9 mouse cellular contexts compared by ENCODE assay signal in the genomic region with DNA sequence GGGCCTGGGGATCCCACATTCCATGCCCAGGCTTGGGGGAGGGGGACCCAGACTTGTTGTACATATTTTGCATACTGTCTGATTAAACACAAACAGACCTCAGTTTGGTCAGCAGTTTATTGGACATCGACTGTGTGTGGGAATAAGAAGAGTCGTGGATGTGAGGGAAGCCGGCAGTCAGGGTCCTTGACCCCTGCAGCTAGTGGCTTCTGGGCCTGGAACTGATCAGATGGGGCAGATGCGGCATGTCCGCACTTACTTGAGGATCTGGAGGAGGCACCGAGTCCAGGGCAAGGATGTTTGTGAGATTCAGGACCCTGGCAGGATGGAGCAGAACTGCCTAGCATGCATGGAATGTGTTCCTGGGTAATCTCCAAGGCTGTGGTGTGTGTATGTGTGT. TPM values are rescaled to one million over a fixed set of nuclear protein-coding genes. Genes with fewer than 3 reads are reported as not detected.
DNase-seq lines count a peak whose midpoint lies in the region; ATAC-seq lines count a peak whose summit lies in the region.
"Had no signal": no experiment of that assay in that cellular context is flagged by ENCODE, and none has a peak within 500 bp of the region (broad histone marks: within the 10 kb centered on the region; RNA-seq: fewer than 3 reads in every experiment).

No protein-coding gene starts in this region.

- ATAC-seq in heart, embryonic 15.5 days (replicated peaks; ENCODE audit: insufficient number of reproducible peaks, insufficient read depth, low FRiP score, low read depth) = no peak; the same call in 1 of the 2 replicates
- no peak for ATAC-seq in embryonic facial prominence, embryonic 12.5 days (ENCODE audit: insufficient number of reproducible peaks, insufficient read depth, low FRiP score, low TSS enrichment)
- no peak for ATAC-seq in hindbrain, embryonic 16.5 days
- ATAC-seq in midbrain, embryonic 16.5 days = no peak

- H3K4me3 ChIP-seq in heart, embryonic 15.5 days = no peak overlapping the region
- no peak overlapping the region for H3K4me3 ChIP-seq in embryonic facial prominence, embryonic 12.5 days
- H3K4me3 ChIP-seq in hindbrain, embryonic 16.5 days (ENCODE audit: low read length) = no peak overlapping the region
- H3K4me3 ChIP-seq in midbrain, embryonic 16.5 days (ENCODE audit: low read depth, low read length) = no peak overlapping the region

- no peak overlapping the region for H3K4me2 ChIP-seq in heart, embryonic 15.5 days
- no peak overlapping the region; the same call in 1 of the 2 replicates for H3K4me2 ChIP-seq in embryonic facial prominence, embryonic 12.5 days (replicated peaks)
- H3K4me2 ChIP-seq in hindbrain, embryonic 16.5 days (ENCODE audit: low read length) = no peak overlapping the region
- no peak overlapping the region for H3K4me2 ChIP-seq in midbrain, embryonic 16.5 days (ENCODE audit: low read length)

- 25% methylated on average over 6 of the region's 6 CpGs for WGBS in heart, embryonic 15.5 days
- WGBS in embryonic facial prominence, embryonic 12.5 days = 21% methylated on average over 6 of the region's 6 CpGs
- WGBS in hindbrain, embryonic 16.5 days = 60% methylated on average over 6 of the region's 6 CpGs
- 68% methylated on average over 6 of the region's 6 CpGs for WGBS in midbrain, embryonic 16.5 days

- H3K27me3 ChIP-seq in heart, embryonic 15.5 days = no peaks in the 10 kb centered on the region
- no peaks in the 10 kb centered on the region for H3K27me3 ChIP-seq in embryonic facial prominence, embryonic 12.5 days
- no peaks in the 10 kb centered on the region for H3K27me3 ChIP-seq in hindbrain, embryonic 16.5 days (replicated peaks; ENCODE audit: control insufficient read depth, insufficient read depth, low read length)
- H3K27me3 ChIP-seq in midbrain, embryonic 16.5 days (ENCODE audit: control insufficient read depth, insufficient read depth, low read depth, low read length) = no peaks in the 10 kb centered on the region

- H3K36me3 ChIP-seq in heart, embryonic 15.5 days = 0 out of 2 replicates have a peak, but pooled peaks cover 3% of the 10 kb centered on the region
- peaks cover 40% of the 10 kb centered on the region for H3K36me3 ChIP-seq in embryonic facial prominence, embryonic 12.5 days
- peaks cover 29% of the 10 kb centered on the region for H3K36me3 ChIP-seq in hindbrain, embryonic 16.5 days (ENCODE audit: control insufficient read depth, insufficient read depth, low read length)
- H3K36me3 ChIP-seq in midbrain, embryonic 16.5 days (ENCODE audit: control insufficient read depth, insufficient read depth, low read length) = peaks cover 16% of the 10 kb centered on the region

- peaks cover 15% of the 10 kb centered on the region for H3K4me1 ChIP-seq in heart, embryonic 15.5 days (replicated peaks)
- H3K4me1 ChIP-seq in embryonic facial prominence, embryonic 12.5 days = peaks cover 63% of the 10 kb centered on the region
- peaks cover 36% of the 10 kb centered on the region for H3K4me1 ChIP-seq in hindbrain, embryonic 16.5 days (ENCODE audit: control insufficient read depth, insufficient read depth, low read depth, low read length)
- H3K4me1 ChIP-seq in midbrain, embryonic 16.5 days (ENCODE audit: control insufficient read depth, insufficient read depth, low read length) = peaks cover 37% of the 10 kb centered on the region

- no peak overlapping the region for H3K27ac ChIP-seq in heart, embryonic 15.5 days
- H3K27ac ChIP-seq in embryonic facial prominence, embryonic 12.5 days = peak overlapping the region; percentile 97
- H3K27ac ChIP-seq in hindbrain, embryonic 16.5 days (ENCODE audit: low read depth, low read length) = no peak overlapping the region
- peak overlapping the region; percentile 56; the same call in 1 of the 2 replicates for H3K27ac ChIP-seq in midbrain, embryonic 16.5 days (ENCODE audit: low read length)

- H3K9ac ChIP-seq in heart, embryonic 15.5 days = peak overlapping the region; percentile 9; the same call in 1 of the 2 replicates
- H3K9ac ChIP-seq in embryonic facial prominence, embryonic 12.5 days = peak overlapping the region; percentile 25; the same call in 1 of the 2 replicates
- H3K9ac ChIP-seq in hindbrain, embryonic 16.5 days (ENCODE audit: low read depth, low read length) = peak overlapping the region; percentile 17; the same call in 1 of the 2 replicates
- H3K9ac ChIP-seq in midbrain, embryonic 16.5 days (ENCODE audit: low read depth, low read length) = no peak overlapping the region

- no peak for DNase-seq in heart, postnatal 4 days
- no peak for DNase-seq in spleen, postnatal 14 days (ENCODE audit: low spot score in 2 of 2)
- DNase-seq in urinary bladder, adult 2 months (ENCODE audit: low spot score) = no peak
- DNase-seq in gastrocnemius, adult 8-10 months (ENCODE audit: low spot score in 2 of 2) = no peak
- DNase-seq: cerebellum, adult 9-11 months had no signal

- no peaks in the 10 kb centered on the region for H3K9me3 ChIP-seq in heart, embryonic 15.5 days (replicated peaks)
- H3K9me3 ChIP-seq in embryonic facial prominence, embryonic 12.5 days = no peaks in the 10 kb centered on the region
- H3K9me3 ChIP-seq in hindbrain, embryonic 16.5 days (ENCODE audit: control insufficient read depth, low read length) = no peaks in the 10 kb centered on the region
- H3K9me3 ChIP-seq in midbrain, embryonic 16.5 days (replicated peaks; ENCODE audit: control insufficient read depth, low read length, poor library complexity, severe bottlenecking) = no peaks in the 10 kb centered on the region

RNA-seq across cellular contexts. Expression of a gene that starts 53.5 kb away (rescaled TPM):
- 5.6 and 9.6 TPM in 2 replicates for polyA plus RNA-seq in heart, embryonic 15.5 days (2015; fragmentation: Nextera tagmentation; extraction: Ambion mirVana)
- total RNA-seq in heart, postnatal 4 days (2021) = 10 to 100 TPM; 11.8 to 13.7 TPM
- 30.8 and 37.3 TPM in 2 replicates for polyA plus RNA-seq in embryonic facial prominence, embryonic 12.5 days (2016; fragmentation: Nextera tagmentation; extraction: Ambion mirVana)
- 26.5 and 29.9 TPM in 2 replicates for polyA plus RNA-seq in hindbrain, embryonic 16.5 days (2015; fragmentation: Nextera tagmentation; extraction: Ambion mirVana)
- 32.5 and 33.2 TPM in 2 replicates for polyA plus RNA-seq in midbrain, embryonic 16.5 days (2015; fragmentation: Nextera tagmentation; extraction: Ambion mirVana)
- 63.4 and 72.7 TPM in 2 replicates for polyA plus RNA-seq in urinary bladder, adult 2 months (2012; rRNA removed)
- 1 to 10 TPM; 1.3 to 2.3 (median 1.7) TPM for total RNA-seq in gastrocnemius, adult 8-10 months (2022)

Comparison
In these comparisons a context has a peak if more than half of its experiments do, and no peak if none do; other contexts are left out.
1. H3K27ac ChIP-seq: peak in embryonic facial prominence, embryonic 12.5 days (single experiment) and midbrain, embryonic 16.5 days (single experiment); none in heart, embryonic 15.5 days (single experiment) and hindbrain, embryonic 16.5 days (single experiment).